In the genomic region with DNA sequence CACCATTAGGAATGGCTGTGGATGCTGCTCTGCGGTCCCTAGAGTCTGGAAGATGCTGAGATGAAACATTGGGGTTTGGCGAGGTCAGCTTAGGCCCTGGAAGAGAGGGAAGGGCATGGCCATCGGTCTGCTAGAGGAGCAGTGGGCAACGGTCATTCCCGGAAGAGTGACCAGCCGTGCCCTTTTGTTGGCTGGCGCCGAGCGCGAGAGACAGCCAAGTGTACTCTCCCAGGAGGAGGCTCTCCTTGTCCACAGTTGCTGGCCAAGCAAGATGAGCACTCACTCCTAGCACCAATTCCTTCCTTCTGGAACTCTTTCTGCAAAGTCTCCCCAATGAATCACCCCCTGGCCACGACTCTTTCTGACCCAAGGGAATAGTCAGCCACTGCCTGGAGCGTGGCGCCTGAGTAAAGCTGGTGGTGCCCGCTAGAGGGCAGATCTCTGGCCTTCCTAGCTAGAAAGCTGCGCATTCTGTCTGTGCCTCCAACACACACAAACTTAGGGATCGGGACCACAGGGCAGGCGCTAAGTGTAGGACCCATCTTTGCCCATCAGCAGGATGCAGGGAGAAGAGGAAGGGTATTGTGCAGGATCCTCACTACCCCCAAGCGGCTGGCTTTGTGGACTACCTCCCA, we compare ENCODE assay signal across 10 mouse cellular contexts. TPM values are rescaled to one million over a fixed set of nuclear protein-coding genes. Genes with fewer than 3 reads are reported as not detected.
DNase-seq lines count a peak whose midpoint lies in the region; ATAC-seq and TF ChIP-seq lines count a peak whose summit lies in the region.
"Had no signal": no experiment of that assay in that cellular context is flagged by ENCODE, and none has a peak within 500 bp of the region (broad histone marks: within the 10 kb centered on the region; RNA-seq: fewer than 3 reads in every experiment).

No protein-coding gene starts in this region.

- peak; percentile 46; the same call in 1 of the 2 replicates for TF ChIP-seq CTCF in midbrain, postnatal 0 days (IDR thresholded peaks at IDR 0.05)
- TF ChIP-seq CTCF in small intestine, adult 2 months (IDR thresholded peaks at IDR 0.05; ENCODE audit: extremely low read depth, insufficient read length, insufficient replicate concordance, low read depth, low read length) = 0 out of 2 replicates have a peak, but pooled peaks have one; percentile 15

- DNase-seq in adrenal gland, postnatal 10 days = peak; percentile 60
- DNase-seq in adrenal gland, postnatal 4 days (ENCODE audit: low spot score in 2 of 2) = no peak
- DNase-seq in midbrain, postnatal 0 days (ENCODE audit: low spot score) = no peak
- DNase-seq in left cerebral cortex, adult 11 months (ENCODE audit: low spot score) = no peak
- no peak for DNase-seq in thymus, postnatal 14 days
- DNase-seq: cerebellum, adult 11 months had no signal

- no peaks in the 10 kb centered on the region for H3K4me1 ChIP-seq in midbrain, postnatal 0 days (ENCODE audit: insufficient read depth, low read length)
- H3K4me1 ChIP-seq in midbrain, embryonic 15.5 days = peaks cover 8% of the 10 kb centered on the region
- peaks cover 10% of the 10 kb centered on the region for H3K4me1 ChIP-seq in kidney, embryonic 15.5 days
- H3K4me1 ChIP-seq in small intestine, adult 2 months (ENCODE audit: control insufficient read depth, insufficient read depth, insufficient read length, low read length) = peaks cover 4% of the 10 kb centered on the region; the same call in 1 of the 2 replicates

- ATAC-seq in midbrain, postnatal 0 days (ENCODE audit: low FRiP score) = no peak
- ATAC-seq in midbrain, embryonic 15.5 days (replicated peaks) = no peak
- 0 out of 2 replicates have a peak, but pooled peaks have one; percentile 23 for ATAC-seq in kidney, embryonic 15.5 days (replicated peaks; ENCODE audit: low FRiP score)

- H3K4me3 ChIP-seq in midbrain, postnatal 0 days (ENCODE audit: low read depth, low read length) = no peak overlapping the region
- no peak overlapping the region for H3K4me3 ChIP-seq in midbrain, embryonic 15.5 days
- H3K4me3 ChIP-seq in kidney, embryonic 15.5 days (replicated peaks) = no peak overlapping the region
- H3K4me3 ChIP-seq in small intestine, adult 2 months (ENCODE audit: low read depth, low read length) = no peak overlapping the region
- H3K4me3 ChIP-seq: heart, embryonic 10.5 days had no signal

- H3K27me3 ChIP-seq in midbrain, postnatal 0 days (ENCODE audit: insufficient read depth, low read length) = peaks cover 8% of the 10 kb centered on the region; the same call in 1 of the 2 replicates
- H3K27me3 ChIP-seq in midbrain, embryonic 15.5 days (replicated peaks) = peaks cover 14% of the 10 kb centered on the region
- peaks cover 29% of the 10 kb centered on the region for H3K27me3 ChIP-seq in kidney, embryonic 15.5 days
- H3K27me3 ChIP-seq in small intestine, adult 2 months (ENCODE audit: control insufficient read depth, insufficient read depth, low read length) = no peaks in the 10 kb centered on the region

- no peak overlapping the region for H3K9ac ChIP-seq in midbrain, postnatal 0 days (replicated peaks; ENCODE audit: low read length, poor library complexity, severe bottlenecking)
- H3K9ac ChIP-seq in midbrain, embryonic 15.5 days = no peak overlapping the region
- no peak overlapping the region for H3K9ac ChIP-seq in kidney, embryonic 15.5 days

- no peak overlapping the region for H3K27ac ChIP-seq in midbrain, postnatal 0 days (ENCODE audit: low read depth, low read length)
- H3K27ac ChIP-seq in midbrain, embryonic 15.5 days = no peak overlapping the region
- H3K27ac ChIP-seq in kidney, embryonic 15.5 days = no peak overlapping the region
- H3K27ac ChIP-seq in small intestine, adult 2 months (ENCODE audit: insufficient read depth, low read depth, low read length) = no peak overlapping the region
- H3K27ac ChIP-seq: heart, embryonic 10.5 days had no signal

- no peak overlapping the region for H3K4me2 ChIP-seq in midbrain, postnatal 0 days (ENCODE audit: low read depth, low read length, poor library complexity, severe bottlenecking)
- no peak overlapping the region for H3K4me2 ChIP-seq in midbrain, embryonic 15.5 days
- H3K4me2 ChIP-seq in kidney, embryonic 15.5 days = no peak overlapping the region

- H3K36me3 ChIP-seq in midbrain, postnatal 0 days (ENCODE audit: insufficient read depth, low read length) = no peaks in the 10 kb centered on the region
- no peaks in the 10 kb centered on the region for H3K36me3 ChIP-seq in midbrain, embryonic 15.5 days (replicated peaks)
- no peaks in the 10 kb centered on the region for H3K36me3 ChIP-seq in kidney, embryonic 15.5 days
- no peaks in the 10 kb centered on the region for H3K36me3 ChIP-seq in small intestine, adult 2 months (ENCODE audit: control insufficient read depth, insufficient read depth, low read length)
- H3K36me3 ChIP-seq: heart, embryonic 10.5 days had no signal

- H3K9me3 ChIP-seq in midbrain, postnatal 0 days (ENCODE audit: low read length) = no peaks in the 10 kb centered on the region
- no peaks in the 10 kb centered on the region for H3K9me3 ChIP-seq in midbrain, embryonic 15.5 days
- no peaks in the 10 kb centered on the region for H3K9me3 ChIP-seq in kidney, embryonic 15.5 days (replicated peaks)
- H3K9me3 ChIP-seq: heart, embryonic 10.5 days had no signal

- 53% methylated on average over 18 of the region's 18 CpGs for WGBS in midbrain, postnatal 0 days
- WGBS in midbrain, embryonic 15.5 days = 47% methylated on average over 18 of the region's 18 CpGs
- WGBS in kidney, embryonic 15.5 days = 57% methylated on average over 18 of the region's 18 CpGs
- WGBS in small intestine, adult 2 months = 72% methylated on average over 18 of the region's 18 CpGs

- TF ChIP-seq POLR2A in small intestine, adult 2 months (IDR thresholded peaks at IDR 0.05; ENCODE audit: low read depth, low read length) = no peak

RNA-seq across cellular contexts. Expression of a gene that starts 7.9 kb away (rescaled TPM):
- 10 to 100 TPM; 76.9 to 91.9 TPM for total RNA-seq in adrenal gland, postnatal 10 days (2021)
- total RNA-seq in adrenal gland, postnatal 4 days (2021) = 10 to 100 TPM; 41.4 to 46.4 TPM
- 24.5 and 29.9 TPM in 2 replicates for total RNA-seq in midbrain, postnatal 0 days (2014; rRNA removed)
- polyA plus RNA-seq in midbrain, postnatal 0 days (2015; fragmentation: Nextera tagmentation; extraction: Ambion mirVana) = 15.3 and 15.4 TPM in 2 replicates
- 16.5 and 17.0 TPM in 2 replicates for polyA plus RNA-seq in midbrain, embryonic 15.5 days (2015; fragmentation: Nextera tagmentation; extraction: Ambion mirVana)
- 9.8 TPM in 2 replicates for polyA plus RNA-seq in kidney, embryonic 15.5 days (2015; fragmentation: Nextera tagmentation; extraction: Ambion mirVana)
- 4.4 and 7.0 TPM in 2 replicates for polyA plus RNA-seq in small intestine, adult 2 months (2012; rRNA removed)

RNA-seq across cellular contexts. Expression of a gene that starts 11.8 kb away (rescaled TPM):
- not detected for total RNA-seq in adrenal gland, postnatal 10 days (2021)
- total RNA-seq in adrenal gland, postnatal 4 days (2021) = 1 to 10 TPM in 1 of 2 experiments, not detected in 1; 4.6 TPM
- 0.38 TPM in 2 replicates for total RNA-seq in midbrain, postnatal 0 days (2014; rRNA removed)
- 0.21 and 0.70 TPM in 2 replicates for polyA plus RNA-seq in midbrain, postnatal 0 days (2015; fragmentation: Nextera tagmentation; extraction: Ambion mirVana)
- not detected in 2 replicates for polyA plus RNA-seq in midbrain, embryonic 15.5 days (2015; fragmentation: Nextera tagmentation; extraction: Ambion mirVana)
- 31.2 and 34.9 TPM in 2 replicates for polyA plus RNA-seq in kidney, embryonic 15.5 days (2015; fragmentation: Nextera tagmentation; extraction: Ambion mirVana)
- polyA plus RNA-seq in small intestine, adult 2 months (2012; rRNA removed) = 0.11 and 2.7 TPM in 2 replicates

RNA-seq across cellular contexts. Expression of a gene that starts 26.3 kb away (rescaled TPM):
- total RNA-seq in adrenal gland, postnatal 10 days (2021) = 10 to 100 TPM; 11.8 to 51.8 TPM
- total RNA-seq in adrenal gland, postnatal 4 days (2021) = 10 to 100 TPM; 14.7 to 18.9 TPM
- total RNA-seq in midbrain, postnatal 0 days (2014; rRNA removed) = not detected in 2 replicates
- polyA plus RNA-seq in midbrain, postnatal 0 days (2015; fragmentation: Nextera tagmentation; extraction: Ambion mirVana) = not detected in 2 replicates
- polyA plus RNA-seq in midbrain, embryonic 15.5 days (2015; fragmentation: Nextera tagmentation; extraction: Ambion mirVana) = not detected in 2 replicates
- 18.6 and 19.4 TPM in 2 replicates for polyA plus RNA-seq in kidney, embryonic 15.5 days (2015; fragmentation: Nextera tagmentation; extraction: Ambion mirVana)
- polyA plus RNA-seq in small intestine, adult 2 months (2012; rRNA removed) = 179 and 397 TPM in 2 replicates

RNA-seq across cellular contexts. Expression of a gene that starts 42.0 kb away (rescaled TPM):
- 1 to 10 TPM; 3.4 to 4.3 TPM for total RNA-seq in adrenal gland, postnatal 10 days (2021)
- 10 to 100 TPM in 1 of 2 experiments, 1 to 10 TPM in 1; 9.7 to 10.3 TPM for total RNA-seq in adrenal gland, postnatal 4 days (2021)
- 150 and 182 TPM in 2 replicates for total RNA-seq in midbrain, postnatal 0 days (2014; rRNA removed)
- polyA plus RNA-seq in midbrain, postnatal 0 days (2015; fragmentation: Nextera tagmentation; extraction: Ambion mirVana) = 147 and 155 TPM in 2 replicates
- 145 and 146 TPM in 2 replicates for polyA plus RNA-seq in midbrain, embryonic 15.5 days (2015; fragmentation: Nextera tagmentation; extraction: Ambion mirVana)
- polyA plus RNA-seq in kidney, embryonic 15.5 days (2015; fragmentation: Nextera tagmentation; extraction: Ambion mirVana) = 1.2 and 2.8 TPM in 2 replicates
- 0.85 and 1.6 TPM in 2 replicates for polyA plus RNA-seq in small intestine, adult 2 months (2012; rRNA removed)

RNA-seq across cellular contexts. Expression of a gene that starts 55.8 kb away (rescaled TPM):
- 10 to 100 TPM; 34.6 to 34.8 TPM for total RNA-seq in adrenal gland, postnatal 10 days (2021)
- 10 to 100 TPM; 34.7 to 36.6 TPM for total RNA-seq in adrenal gland, postnatal 4 days (2021)
- total RNA-seq in midbrain, postnatal 0 days (2014; rRNA removed) = 27.6 and 29.9 TPM in 2 replicates
- polyA plus RNA-seq in midbrain, postnatal 0 days (2015; fragmentation: Nextera tagmentation; extraction: Ambion mirVana) = 63.8 and 64.7 TPM in 2 replicates
- polyA plus RNA-seq in midbrain, embryonic 15.5 days (2015; fragmentation: Nextera tagmentation; extraction: Ambion mirVana) = 73.1 and 78.7 TPM in 2 replicates
- 87.0 and 87.3 TPM in 2 replicates for polyA plus RNA-seq in kidney, embryonic 15.5 days (2015; fragmentation: Nextera tagmentation; extraction: Ambion mirVana)
- polyA plus RNA-seq in small intestine, adult 2 months (2012; rRNA removed) = 5.0 and 12.2 TPM in 2 replicates
